In genomic region chr1:89656167-89656566, GRCm38 (mm10) we compare ENCODE assay signal across 13 mouse cellular contexts.
A peak's percentile ranks its signal among the peaks of the same experiment; 100 is the strongest.
DNase-seq lines count a peak whose midpoint lies in the region; ATAC-seq and TF ChIP-seq lines count a peak whose summit lies in the region.
"Had no signal": no experiment of that assay in that cellular context is flagged by ENCODE, and none has a peak within 500 bp of the region (broad histone marks: within the 10 kb centered on the region; RNA-seq: fewer than 3 reads in every experiment).

No protein-coding gene starts in this region.

- 93% methylated on average over 3 of the region's 3 CpGs for WGBS in forebrain, embryonic 13.5 days
- WGBS in forebrain, embryonic 15.5 days: 87% methylated on average over 3 of the region's 3 CpGs
- 69% methylated on average over 3 of the region's 3 CpGs for WGBS in heart, embryonic 16.5 days
- WGBS in limb, embryonic 12.5 days: 85% methylated on average over 3 of the region's 3 CpGs
- 91% methylated on average over 3 of the region's 3 CpGs for WGBS in limb, embryonic 10.5 days

- CTCF ChIA-PET in Patski (lab: Charles Lee): interaction anchor here (1.6 to 2.8 kb wide), 2 partner anchors 9 to 24 kb away, joined by 4 to 18 read pairs; no protein-coding TSS in a partner anchor

- intact Hi-C loops in heart, postnatal 14 days (cut with DNase I): no loop called here

- H3K9ac ChIP-seq in forebrain, embryonic 13.5 days: no peak overlapping the region
- no peak overlapping the region for H3K9ac ChIP-seq in forebrain, embryonic 15.5 days (replicated peaks)
- no peak overlapping the region for H3K9ac ChIP-seq in heart, embryonic 16.5 days (ENCODE audit: low read length)
- no peak overlapping the region for H3K9ac ChIP-seq in limb, embryonic 12.5 days (replicated peaks)
- H3K9ac ChIP-seq: forebrain, embryonic 12.5 days; liver, embryonic 14.5 days had no signal

- H3K9me3 ChIP-seq in forebrain, embryonic 13.5 days (replicated peaks): no peaks in the 10 kb centered on the region
- H3K9me3 ChIP-seq in forebrain, embryonic 15.5 days: no peaks in the 10 kb centered on the region
- no peaks in the 10 kb centered on the region for H3K9me3 ChIP-seq in heart, embryonic 16.5 days (replicated peaks; ENCODE audit: control insufficient read depth, low read length)
- no peaks in the 10 kb centered on the region for H3K9me3 ChIP-seq in limb, embryonic 12.5 days
- H3K9me3 ChIP-seq in limb, embryonic 10.5 days (replicated peaks): no peaks in the 10 kb centered on the region
- H3K9me3 ChIP-seq: forebrain, embryonic 12.5 days had no signal

- H3K36me3 ChIP-seq in forebrain, embryonic 13.5 days (ENCODE audit: poor library complexity, severe bottlenecking): no peaks in the 10 kb centered on the region; the same call in 1 of the 2 replicates
- no peaks in the 10 kb centered on the region for H3K36me3 ChIP-seq in forebrain, embryonic 15.5 days
- no peaks in the 10 kb centered on the region for H3K36me3 ChIP-seq in heart, embryonic 16.5 days (ENCODE audit: control insufficient read depth, insufficient read depth)
- H3K36me3 ChIP-seq in limb, embryonic 12.5 days: no peaks in the 10 kb centered on the region
- peaks cover 6% of the 10 kb centered on the region for H3K36me3 ChIP-seq in limb, embryonic 10.5 days
- H3K36me3 ChIP-seq: forebrain, embryonic 12.5 days; G1E had no signal

- POLR2A ChIA-PET in Patski (lab: Charles Lee): no interaction called here

- no peak for TF ChIP-seq CTCF in Patski (IDR thresholded peaks at IDR 0.05)

- H3K27ac ChIP-seq in forebrain, embryonic 13.5 days: peak overlapping the region; percentile 12; the same call in 1 of the 2 replicates
- H3K27ac ChIP-seq in forebrain, embryonic 15.5 days (replicated peaks): no peak overlapping the region
- H3K27ac ChIP-seq in heart, embryonic 16.5 days (ENCODE audit: low read length): peak overlapping the region; percentile 16; the same call in 1 of the 2 replicates
- 0 out of 2 replicates have a peak overlapping the region, but pooled peaks have one; percentile 0 for H3K27ac ChIP-seq in limb, embryonic 12.5 days
- no peak overlapping the region for H3K27ac ChIP-seq in limb, embryonic 10.5 days
- H3K27ac ChIP-seq: forebrain, embryonic 12.5 days; liver, embryonic 14.5 days had no signal

- in situ Hi-C loops in Patski (cut with MboI; ENCODE audit: low pct_unique_long_range_greater_than_20kb): loop anchor here (10.0 kb wide), 1 partner anchor 939 kb away; no protein-coding TSS in a partner anchor

- H3K4me3 ChIP-seq in forebrain, embryonic 13.5 days: no peak overlapping the region
- H3K4me3 ChIP-seq in forebrain, embryonic 15.5 days: no peak overlapping the region
- no peak overlapping the region for H3K4me3 ChIP-seq in heart, embryonic 16.5 days (ENCODE audit: low read length)
- H3K4me3 ChIP-seq in limb, embryonic 12.5 days (replicated peaks): no peak overlapping the region
- H3K4me3 ChIP-seq in limb, embryonic 10.5 days: no peak overlapping the region
- H3K4me3 ChIP-seq: forebrain, embryonic 12.5 days had no signal

- H3K4me1 ChIP-seq in forebrain, embryonic 13.5 days: peaks cover 11% of the 10 kb centered on the region
- peaks cover 10% of the 10 kb centered on the region for H3K4me1 ChIP-seq in forebrain, embryonic 15.5 days
- peaks cover 9% of the 10 kb centered on the region for H3K4me1 ChIP-seq in heart, embryonic 16.5 days (ENCODE audit: control insufficient read depth, insufficient read depth, low read length)
- H3K4me1 ChIP-seq in limb, embryonic 12.5 days (replicated peaks): peaks cover 13% of the 10 kb centered on the region
- peaks cover 34% of the 10 kb centered on the region for H3K4me1 ChIP-seq in limb, embryonic 10.5 days

- no peak for ATAC-seq in forebrain, embryonic 13.5 days
- no peak for ATAC-seq in forebrain, embryonic 15.5 days (replicated peaks)
- ATAC-seq in heart, embryonic 16.5 days (replicated peaks; ENCODE audit: extremely low read depth, insufficient read depth, low FRiP score): no peak
- no peak for ATAC-seq in limb, embryonic 12.5 days (ENCODE audit: insufficient number of reproducible peaks, insufficient read depth, low FRiP score, low TSS enrichment, low read depth)
- ATAC-seq in Patski: peak; percentile 48

- peaks cover 65% of the 10 kb centered on the region for H3K27me3 ChIP-seq in forebrain, embryonic 13.5 days
- H3K27me3 ChIP-seq in forebrain, embryonic 15.5 days: peaks cover 4% of the 10 kb centered on the region; the same call in 1 of the 2 replicates
- H3K27me3 ChIP-seq in heart, embryonic 16.5 days (ENCODE audit: control insufficient read depth, insufficient read depth, low read length): no peaks in the 10 kb centered on the region
- H3K27me3 ChIP-seq in limb, embryonic 12.5 days: no peaks in the 10 kb centered on the region
- H3K27me3 ChIP-seq in limb, embryonic 10.5 days (ENCODE audit: low read depth, poor library complexity, severe bottlenecking): peaks cover 6% of the 10 kb centered on the region; the same call in 1 of the 2 replicates
- H3K27me3 ChIP-seq in Patski: no peaks in the 10 kb centered on the region

- no peak overlapping the region for H3K4me2 ChIP-seq in forebrain, embryonic 13.5 days
- H3K4me2 ChIP-seq in forebrain, embryonic 15.5 days (replicated peaks): no peak overlapping the region
- peak overlapping the region; percentile 56 for H3K4me2 ChIP-seq in heart, embryonic 16.5 days (ENCODE audit: low read depth, low read length)
- H3K4me2 ChIP-seq in limb, embryonic 12.5 days: no peak overlapping the region
- H3K4me2 ChIP-seq: forebrain, embryonic 12.5 days had no signal

- DNase-seq in heart, postnatal 14 days: no peak
- DNase-seq in limb, embryonic 10.5 days (ENCODE audit: low spot score): no peak
- no peak for DNase-seq in Patski (ENCODE audit: low read depth, low spot score)
- DNase-seq in testis, postnatal 14 days (ENCODE audit: low spot score): no peak
- DNase-seq: embryo, embryonic 11 days; thymus, postnatal 14 days had no signal

Comparison
In these comparisons a context has a peak if more than half of its experiments do, and no peak if none do; other contexts are left out.
1. H3K27ac ChIP-seq: peak in forebrain, embryonic 13.5 days (single experiment), heart, embryonic 16.5 days (single experiment) and limb, embryonic 12.5 days (single experiment); none in forebrain, embryonic 15.5 days (single experiment) and limb, embryonic 10.5 days (single experiment).